Mouse (Mus musculus) heart, postnatal 0 days (tissue): ENCODE data around the gene Rpl6.

Experiments used
- CTCF ChIP-seq: IDR thresholded peaks from 2 replicates; pipeline ENCODE4 v1.5.1; 2016; ENCODE audit warnings: antibody characterized with exemption, control low read depth, low read depth
- EP300 ChIP-seq: IDR thresholded peaks from 2 replicates; pipeline ENCODE4 v1.6.1; 2016; ENCODE audit warnings: antibody characterized with exemption, low read depth

DNA sequence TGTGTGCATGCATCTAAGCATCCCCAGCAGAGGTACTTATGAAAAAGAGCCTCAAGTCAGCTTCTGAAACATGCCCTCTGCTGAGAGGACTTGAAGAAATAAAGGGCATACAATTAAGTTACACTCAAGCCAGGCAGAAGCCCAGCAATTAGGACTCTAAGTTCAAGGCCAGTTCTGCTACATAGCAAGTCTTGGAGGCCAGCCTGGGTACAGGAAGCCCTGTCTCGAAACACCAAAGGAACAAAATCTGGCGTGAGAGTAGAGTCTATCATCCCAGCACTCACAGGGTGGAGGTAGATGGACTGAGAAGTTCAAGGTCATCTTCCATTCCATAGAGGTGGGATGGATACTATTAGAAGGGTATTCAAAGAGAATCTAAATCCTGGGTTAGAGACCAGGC is 19.9 kb upstream of the Rpl6 start:
- TF ChIP-seq EP300 (no peak), CTCF (no peak)
